Mouse (Mus musculus) lung, adult 18-20 months (tissue): Measurements from ENCODE around the gene Ccr3.
"Not testable (repeated sequence)": the region's sequence is repeated elsewhere in the genome, so short reads cannot be mapped to it uniquely, and the experiment has no call there.

Experiments
- DNase-seq, 2 experiments: peaks; one replicate each; pipeline ENCODE4 v3.0.0; 2022; ENCODE audit warnings: mixed read lengths in 2 of 2

Gene Ccr3

DNA sequence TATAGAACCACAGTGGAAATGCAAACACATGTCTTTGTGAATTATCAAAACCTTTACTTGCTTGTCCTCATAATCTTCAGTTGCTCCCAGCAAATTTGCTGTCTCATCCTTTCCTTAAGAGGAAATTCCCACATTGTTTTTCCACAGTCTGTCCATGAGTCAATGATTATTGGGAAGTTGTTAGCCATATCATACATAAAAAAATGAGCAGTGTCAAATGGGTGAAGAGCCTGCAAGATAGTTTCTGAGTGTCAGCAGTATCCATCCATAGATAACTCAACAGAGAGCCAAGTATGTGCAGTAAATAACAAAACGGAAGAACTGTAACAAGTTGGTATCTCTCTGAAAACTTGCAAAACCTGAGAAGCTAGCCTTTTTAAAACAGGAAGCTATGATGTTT is at the start of gene Ccr3:
Gene Ccr3, plus strand, starts transcription at position 301 of the 400 bp plus-strand sequence.
- no peak for DNase-seq

DNA sequence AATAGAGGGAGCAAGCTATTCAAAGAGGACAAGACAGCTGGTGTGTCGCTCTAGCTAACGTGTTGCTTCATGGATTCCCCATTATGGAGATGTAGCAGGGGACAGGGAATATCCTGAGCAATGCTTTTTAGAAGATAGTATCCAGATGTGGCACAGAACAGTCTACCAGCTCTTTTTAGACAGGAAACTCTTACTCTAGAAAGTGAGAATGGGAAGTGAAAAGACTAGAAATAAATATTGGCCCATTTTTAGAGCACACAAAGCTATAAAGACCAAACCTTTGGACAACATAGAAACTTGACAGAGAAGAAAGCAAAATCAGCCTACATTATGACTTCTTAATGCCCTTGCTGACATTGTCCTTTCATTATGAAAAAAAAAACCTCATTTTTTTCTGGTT is 46.1 kb upstream of the Ccr3 start:
- no peak for DNase-seq

DNA sequence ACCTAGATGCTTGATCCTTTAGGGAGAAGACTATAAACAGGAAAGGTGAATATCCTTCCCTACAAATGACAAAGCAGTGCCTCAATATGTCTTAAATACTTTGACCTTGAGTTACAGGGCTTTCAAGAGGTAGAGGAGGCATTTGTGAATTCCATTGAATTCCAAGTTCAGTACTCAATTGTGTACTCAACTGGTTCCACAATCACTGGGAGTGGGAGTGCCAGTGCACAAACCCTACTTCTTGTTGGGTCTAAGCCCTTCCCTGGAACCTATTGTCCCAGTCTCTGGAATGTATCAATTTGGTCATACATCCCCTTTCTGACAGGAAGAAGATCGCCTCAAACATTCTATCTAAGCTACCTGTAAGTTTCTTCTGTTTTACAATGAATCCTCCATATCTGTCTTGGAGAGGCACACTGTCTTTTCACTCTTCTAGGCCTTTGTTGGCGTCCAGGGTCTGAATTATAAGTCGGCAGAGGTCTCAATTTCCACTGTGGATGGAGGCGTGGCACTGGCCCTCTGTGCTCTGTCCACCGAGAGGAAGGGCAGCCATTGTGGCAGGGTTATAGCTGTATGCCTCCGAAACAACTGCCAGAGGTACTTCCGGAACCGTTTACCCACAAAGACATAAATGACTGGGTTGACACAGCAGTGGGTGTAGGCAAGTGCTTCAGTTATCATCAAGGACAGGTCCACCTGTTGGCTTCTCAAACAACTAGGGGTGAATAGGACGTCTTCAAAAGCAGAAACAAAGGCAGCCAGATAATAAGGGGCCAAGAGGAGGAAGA is 44.7 kb upstream of the Ccr3 start:
- no peak for DNase-seq

DNA sequence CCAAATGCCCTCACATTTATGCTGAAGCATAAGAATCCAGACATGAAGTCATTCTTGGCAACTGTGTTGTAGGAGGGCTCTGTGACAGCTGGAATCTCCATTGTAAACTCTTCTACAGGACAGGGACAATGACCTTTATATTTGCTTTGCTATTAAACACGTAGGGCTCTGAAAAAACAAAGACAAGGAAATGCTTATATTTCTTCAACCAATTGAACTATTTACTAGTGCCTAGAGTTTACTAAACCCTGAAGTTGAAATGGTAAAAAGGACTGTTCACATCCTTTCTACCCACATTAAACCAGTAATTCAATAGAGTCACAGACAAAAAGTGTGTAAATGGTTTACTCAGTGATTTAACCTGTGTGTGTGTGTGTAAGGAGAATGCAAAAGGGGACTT is 43.5 kb upstream of the Ccr3 start, which contains the start of gene Ccr1l1:
Gene Ccr1l1, minus strand, starts transcription at position 101 of the 400 bp plus-strand sequence.
- no peak for DNase-seq

DNA sequence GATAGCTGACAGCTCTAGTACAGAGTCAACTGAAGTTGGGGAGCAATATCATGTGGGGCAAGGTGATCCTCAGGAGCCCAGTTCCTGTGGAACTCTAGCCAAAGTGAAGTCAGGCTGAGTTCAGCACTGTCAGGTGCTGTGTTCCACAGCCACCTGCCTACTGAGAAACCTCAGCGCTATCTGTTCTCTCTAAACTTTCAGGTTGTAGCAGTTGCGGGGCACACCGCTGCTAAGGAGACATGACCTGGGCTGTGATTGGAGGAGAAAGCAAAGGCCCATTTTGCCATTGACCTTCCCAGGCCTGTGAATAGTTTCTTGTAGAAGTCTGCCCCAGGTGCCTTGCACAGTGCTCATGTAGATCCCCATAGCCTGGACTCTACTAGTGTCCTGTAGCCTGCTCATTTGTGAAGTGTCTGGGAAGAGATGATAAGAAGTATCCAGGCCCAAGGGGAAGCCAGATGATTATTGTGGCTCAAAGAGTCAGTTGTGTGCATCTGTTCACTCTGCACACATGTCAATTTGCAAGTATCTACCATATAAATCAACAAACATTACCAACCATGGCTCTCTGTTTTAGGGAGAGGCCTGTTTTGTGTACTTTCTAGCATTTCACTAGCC is 40.8 kb upstream of the Ccr3 start:
- not testable (repeated sequence) for DNase-seq

DNA sequence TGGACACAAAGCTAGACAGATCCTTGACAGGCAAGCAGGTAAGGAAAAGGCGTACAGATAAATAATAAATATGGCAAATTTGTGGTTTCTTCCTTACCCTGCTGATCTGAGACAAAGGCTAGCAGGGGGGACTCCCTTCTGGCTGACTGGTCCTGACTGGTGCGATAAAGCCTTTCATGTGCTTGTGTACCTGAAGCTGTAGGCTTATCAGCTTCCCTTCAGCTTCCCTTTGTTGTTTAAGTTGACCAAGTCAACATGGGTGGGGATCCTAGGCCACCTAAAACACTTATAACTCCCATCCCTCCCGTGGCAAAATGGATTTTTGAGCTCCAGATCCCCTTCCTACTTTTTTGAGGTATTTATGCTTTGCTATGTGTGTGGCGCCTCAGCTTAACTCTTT is 39.9 kb upstream of the Ccr3 start:
- DNase-seq: no peak

DNA sequence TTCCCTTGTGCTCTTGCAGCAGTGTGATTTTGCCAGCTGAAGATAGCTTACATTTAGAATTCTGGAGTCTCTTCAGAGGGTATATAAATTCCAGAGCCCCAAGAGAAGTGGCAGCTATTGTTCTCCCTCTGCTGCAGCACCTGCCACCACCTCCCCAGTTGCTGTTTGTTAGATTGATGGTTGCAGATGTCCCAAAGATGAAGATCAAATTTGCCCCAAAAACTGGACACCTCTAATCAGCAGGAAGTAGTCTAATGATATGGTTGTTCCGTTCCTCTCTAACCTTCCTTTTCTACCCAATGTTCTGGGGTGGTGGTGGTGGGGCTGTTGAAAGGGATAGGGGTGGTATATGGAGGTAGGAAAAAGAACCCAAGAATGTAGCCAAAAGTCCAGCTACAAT is 39.1 kb upstream of the Ccr3 start:
- no peak for DNase-seq

DNA sequence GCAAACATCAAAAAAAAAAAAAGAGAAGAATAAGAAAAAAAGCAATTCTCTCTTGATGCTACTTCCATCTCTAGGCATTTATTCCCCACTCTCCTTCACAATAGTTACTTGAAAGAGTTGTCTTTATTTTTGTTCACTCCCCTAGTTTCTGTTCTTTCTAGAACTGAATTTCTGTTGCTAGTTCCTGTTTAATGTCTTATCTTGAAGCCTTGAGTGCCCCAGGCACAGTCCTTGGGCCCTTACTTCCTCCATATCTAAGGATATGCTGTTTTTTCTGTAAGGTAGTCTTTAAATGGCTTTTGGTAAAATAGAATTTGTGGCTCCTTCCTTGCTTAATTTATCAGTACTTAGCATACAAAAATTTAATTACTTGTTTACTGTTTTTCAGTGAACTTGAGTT is 36.8 kb upstream of the Ccr3 start:
- DNase-seq: no peak

DNA sequence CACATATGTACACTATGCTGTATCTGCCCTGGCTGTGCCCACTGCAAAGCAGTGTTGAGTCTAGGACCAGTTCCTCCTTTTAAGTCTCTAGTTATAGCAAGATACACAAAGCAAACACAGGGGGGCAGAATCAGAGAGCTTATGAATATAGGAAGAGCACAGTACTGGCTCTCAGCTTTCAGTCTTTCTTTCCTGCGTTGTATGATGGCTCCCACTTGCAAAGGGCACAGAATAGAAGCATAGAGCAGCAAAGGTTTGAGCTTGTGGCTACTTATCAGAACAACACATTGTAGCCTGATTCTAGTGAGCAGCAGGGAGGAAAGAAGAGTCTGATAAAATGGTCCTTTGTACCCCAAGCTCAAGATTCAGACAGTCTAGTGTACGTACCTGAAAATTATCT is 35.6 kb upstream of the Ccr3 start:
- DNase-seq: peak in 1 of 2 experiments; percentile 20

DNA sequence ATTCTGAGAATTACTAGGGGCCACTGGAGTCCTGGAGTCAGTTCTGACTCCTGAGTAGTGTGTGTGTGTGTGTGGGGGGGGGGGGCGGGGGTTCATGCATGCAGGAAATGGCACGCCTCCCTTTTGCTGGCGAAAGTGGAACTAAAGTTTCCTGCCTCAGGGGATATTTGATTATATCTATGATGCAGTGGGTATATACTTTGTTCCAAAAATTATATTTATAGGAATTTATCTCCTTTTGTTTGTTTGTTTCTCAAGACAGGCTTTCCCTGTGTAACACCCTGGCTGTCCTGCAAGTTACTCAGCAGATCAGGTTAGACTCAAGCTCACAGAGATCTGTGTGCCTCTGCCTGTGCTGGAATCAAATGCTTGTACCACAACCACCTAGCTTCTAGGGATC is 32.1 kb upstream of the Ccr3 start:
- peak in 1 of 2 experiments; percentile 8 for DNase-seq

DNA sequence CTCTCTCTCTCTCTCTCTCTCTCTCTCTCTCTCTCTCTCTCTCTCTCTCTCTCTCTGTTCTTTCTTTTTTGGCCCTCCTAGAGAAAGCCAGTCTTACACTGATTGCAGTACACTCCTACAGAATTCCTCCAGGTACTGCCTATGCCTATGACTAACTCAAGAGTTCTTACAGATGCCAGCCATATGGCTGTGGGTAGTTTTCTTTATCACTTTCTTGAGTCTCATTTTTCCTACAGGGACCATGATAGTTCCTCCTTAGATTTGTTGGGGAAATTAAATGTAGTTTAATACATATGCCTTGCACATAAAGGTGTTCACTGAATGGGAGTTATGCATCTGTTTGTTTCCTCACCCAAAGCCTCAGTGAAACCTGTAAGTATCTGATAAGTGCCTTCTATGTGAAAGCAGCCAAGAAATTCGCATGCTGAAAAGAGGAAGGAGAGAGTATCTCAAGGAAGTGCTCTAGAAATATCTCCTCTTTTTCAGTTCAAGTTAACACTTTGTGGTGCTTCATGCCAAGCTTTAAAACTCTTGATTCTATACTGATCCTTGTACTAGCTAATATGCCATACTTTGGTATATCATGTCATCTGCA is 30.4 kb upstream of the Ccr3 start:
- no peak for DNase-seq

DNA sequence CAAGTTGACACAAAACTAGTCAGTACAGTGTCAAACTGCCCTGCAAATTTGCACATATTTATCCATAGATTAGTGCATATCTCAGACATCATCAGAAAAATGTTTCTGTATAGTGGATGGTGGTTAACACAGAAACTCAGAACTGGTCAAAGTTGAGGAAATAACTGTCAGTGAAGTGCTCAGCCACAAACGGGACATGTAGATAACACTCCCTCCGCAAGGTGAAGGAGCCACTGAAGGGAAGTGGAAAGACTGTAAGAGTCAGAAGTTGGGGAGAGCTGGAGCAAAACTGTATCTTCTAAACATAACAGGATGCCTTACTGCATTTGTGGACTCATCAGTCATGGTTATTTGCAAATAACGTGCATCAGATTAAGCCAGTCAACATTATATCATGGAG is 24.1 kb upstream of the Ccr3 start:
- DNase-seq: no peak

DNA sequence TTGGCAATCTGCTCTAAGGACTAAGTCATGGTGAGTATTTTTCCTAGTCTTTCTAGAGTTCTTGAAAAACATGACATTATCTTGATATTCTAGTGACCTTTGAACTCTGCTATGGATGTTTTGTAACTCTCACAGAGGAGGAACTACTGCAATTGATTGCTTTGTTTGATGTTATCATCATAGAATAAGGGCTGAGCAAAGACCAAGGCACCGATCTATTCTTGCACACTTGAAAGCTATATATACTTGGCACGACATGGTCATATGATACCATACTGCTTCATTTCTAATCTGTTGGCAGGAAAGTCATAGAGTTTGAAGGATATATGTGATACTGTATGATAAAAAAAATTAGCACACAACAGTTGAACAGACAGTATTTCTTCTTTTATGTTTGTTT is 22.0 kb upstream of the Ccr3 start:
- DNase-seq: no peak

DNA sequence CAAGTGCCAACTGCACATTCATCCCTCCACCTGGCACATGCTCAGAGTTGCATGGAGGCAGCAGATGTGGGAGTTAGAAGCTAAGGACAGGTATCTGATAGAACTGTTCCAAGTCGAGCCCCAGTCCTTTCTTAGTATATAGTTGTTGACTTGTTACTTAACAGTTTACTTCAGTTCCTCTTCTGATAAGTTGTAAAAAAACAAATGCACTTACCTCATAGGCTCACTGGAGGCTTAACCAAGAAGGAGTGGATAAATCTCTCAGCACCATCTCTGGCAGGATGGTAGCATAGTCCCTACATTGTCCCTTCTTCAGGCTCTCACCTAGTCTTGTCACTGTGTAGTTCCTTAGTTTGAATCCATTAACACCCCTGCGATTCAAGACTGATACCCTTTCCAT is 9.1 kb upstream of the Ccr3 start:
- DNase-seq: no peak

DNA sequence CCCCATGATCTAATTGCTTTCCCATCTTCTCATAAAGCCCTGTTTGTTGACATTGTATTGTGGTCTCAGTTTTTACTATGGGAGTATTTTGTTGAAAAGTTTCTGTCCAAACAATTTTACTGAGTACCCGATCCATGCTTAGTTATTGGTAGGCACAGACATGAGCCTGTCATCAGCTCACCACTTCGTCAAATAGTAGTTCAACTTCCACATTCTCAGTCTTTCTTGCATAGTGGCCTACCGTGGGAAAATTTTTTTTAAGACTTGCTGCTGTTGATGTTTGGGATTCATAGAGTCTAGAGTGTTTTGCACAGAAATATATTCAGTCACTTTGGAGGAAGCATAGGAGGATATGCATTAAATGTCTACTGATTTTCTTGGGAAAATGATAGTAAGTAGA is 8.5 kb upstream of the Ccr3 start:
- DNase-seq: no peak

DNA sequence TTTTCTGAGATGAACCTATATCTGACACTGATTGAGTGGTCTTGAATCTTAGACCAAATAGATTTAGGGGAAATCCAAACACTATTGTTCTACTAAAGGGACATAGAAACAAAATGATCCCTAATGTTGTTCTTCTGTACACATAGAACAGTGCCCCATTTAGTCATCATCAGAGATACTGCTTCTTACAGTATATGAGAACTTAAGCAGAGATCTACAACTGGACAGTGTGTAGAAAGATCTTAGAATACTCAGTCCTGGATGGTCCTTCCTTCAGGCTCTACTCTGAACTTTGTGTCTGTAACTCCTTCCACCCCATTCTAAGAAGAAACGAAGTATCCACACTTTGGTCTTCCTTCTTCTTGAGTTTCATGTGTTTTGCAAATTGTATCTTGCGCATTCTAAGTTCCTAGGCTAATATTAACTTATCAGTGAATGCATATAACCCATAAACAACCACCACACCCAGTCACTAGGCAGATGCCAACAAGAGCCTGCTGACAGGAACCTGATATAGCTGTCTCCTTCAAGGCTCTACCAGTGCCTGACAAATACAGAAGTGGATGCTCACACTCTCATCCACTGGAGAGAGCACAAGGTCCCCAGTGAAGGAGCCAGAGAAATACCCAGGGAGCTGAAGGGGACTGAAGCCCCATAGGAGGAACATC is 6.7 kb upstream of the Ccr3 start:
- no peak for DNase-seq

DNA sequence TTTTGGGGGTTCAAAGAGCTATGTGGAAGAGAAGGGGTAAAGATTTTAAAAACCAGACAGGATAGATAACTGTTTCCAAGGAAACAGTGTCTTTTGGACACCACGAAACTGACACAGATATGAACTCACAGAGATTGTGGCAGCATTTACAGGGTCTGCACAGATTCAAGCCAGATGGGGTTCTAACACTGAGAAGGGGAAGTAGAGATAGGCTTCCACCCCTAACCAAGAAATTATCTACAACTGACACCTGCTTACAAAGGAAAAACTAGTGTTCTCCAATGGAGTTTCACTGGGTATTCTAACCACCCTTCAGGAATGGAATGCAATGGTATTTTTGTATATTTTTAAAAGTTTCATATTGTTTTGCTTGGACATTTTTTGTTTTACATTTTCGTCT is 5.7 kb upstream of the Ccr3 start:
- no peak for DNase-seq

DNA sequence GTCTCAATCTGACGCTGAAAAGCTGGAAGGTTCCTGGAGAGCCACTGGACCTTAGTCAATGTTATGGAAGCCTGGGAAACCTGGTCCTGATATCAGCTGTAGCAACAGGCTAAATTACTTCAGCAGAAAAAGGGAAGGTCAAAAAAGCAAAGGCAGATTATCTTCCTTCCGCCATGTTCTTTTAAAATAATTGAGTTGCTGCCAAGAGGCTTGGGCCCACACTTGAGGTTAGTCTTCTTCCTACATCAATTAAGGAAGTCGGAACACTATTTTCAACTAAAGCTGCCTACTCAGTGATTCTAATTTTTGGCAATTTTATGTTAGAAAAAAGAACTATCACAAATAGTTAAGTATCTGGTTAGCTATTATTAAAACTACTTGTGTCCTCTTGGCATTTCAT is 1.9 kb upstream of the Ccr3 start:
- no peak for DNase-seq

DNA sequence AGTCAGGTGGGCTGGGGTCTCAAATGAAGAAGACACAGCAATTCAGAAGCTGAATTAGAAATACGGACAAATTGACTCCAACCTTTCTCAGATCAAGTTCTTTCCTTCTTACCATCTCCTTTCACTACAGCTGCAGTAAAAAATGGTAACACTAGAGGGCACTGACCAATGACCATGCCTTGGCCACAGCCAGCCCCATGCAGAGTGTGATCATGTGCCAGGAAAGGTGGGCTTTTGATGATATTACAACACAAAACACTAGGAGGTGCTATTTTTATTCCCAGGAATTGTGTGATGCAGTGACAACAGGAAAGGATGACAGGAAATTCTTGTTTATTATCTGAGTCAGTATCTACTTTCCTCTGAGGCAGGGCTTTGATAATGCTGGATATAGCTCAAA is 11.6 kb downstream of the Ccr3 start:
- DNase-seq: peak in 1 of 2 experiments; percentile 34

DNA sequence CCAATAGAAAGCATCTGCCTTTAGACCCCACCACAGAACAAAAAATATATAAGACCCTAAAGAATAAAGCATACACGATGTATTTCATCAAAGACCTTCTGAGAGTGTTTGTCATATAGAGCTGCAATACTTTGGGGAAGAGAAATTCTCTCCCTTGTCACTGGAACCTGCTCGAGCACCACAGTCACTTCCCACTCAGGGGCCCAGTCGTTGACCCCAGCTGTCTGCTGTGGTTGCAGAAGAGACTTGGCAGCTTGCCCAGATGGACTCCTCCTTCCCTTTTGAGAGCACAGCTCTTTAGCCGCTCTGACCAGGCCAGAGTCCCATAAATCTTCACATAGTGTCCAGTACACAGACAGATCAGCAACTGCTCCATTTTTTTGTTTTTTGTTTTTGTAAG is 15.9 kb downstream of the Ccr3 start:
- DNase-seq: peak; percentile 71 to 76

DNA sequence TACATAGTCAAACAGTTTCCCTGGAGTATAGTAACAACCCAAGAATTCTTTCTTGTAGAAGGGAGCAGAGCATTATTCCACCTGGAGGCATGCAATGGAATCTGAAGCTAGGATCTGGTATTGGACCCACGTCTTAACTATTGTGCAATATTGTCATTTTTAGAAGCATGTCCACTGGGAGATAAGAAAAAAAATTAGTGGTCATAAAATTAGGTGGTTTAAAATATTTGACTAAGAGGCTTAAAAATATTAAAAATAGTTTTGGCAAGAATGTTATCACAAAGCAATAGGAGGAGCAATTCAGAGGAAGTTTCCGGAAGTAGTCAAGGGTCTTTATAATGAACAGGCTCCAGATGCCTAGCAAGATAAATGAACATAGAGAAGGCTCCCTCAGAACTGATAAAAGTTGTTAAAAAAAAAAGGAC is 16.4 kb downstream of the Ccr3 start:
- DNase-seq: no peak

DNA sequence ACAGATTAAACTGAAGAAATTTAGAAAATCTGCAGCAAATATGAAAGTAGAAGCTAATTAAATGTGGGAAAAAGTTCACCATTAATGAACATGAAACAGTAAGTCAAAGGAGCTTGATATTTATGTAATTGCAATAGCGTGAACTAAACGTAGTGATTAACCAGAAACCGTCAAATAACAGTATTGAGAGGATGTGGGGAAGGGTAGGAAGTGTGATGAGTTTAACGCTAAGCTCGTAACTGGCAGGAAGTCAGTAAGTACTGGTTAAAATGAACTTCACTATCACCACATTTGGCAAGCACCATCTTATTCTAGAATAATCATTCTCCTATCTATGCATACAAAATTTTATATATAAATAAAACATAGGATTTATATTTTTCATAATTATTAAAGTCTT is 17.2 kb downstream of the Ccr3 start:
- DNase-seq: no peak

DNA sequence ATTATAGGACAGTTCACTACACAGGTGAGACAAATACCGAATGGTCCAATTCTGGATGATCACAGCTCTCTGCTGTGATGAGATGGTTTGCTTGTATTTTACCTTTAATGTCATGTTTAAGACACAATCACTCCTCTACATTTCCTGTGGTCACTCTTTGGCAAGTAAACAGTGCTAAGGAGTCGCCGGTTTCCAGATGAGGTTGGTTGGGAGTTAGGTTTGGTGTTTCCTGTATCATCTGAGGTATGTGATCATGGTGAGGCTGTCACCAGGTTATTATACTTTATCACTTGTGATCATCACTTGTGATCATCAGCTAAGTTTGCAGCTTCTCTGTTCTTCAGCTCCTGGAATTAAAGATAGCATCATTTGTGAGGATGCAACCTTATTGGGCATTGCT is 19.2 kb downstream of the Ccr3 start:
- DNase-seq: no peak

DNA sequence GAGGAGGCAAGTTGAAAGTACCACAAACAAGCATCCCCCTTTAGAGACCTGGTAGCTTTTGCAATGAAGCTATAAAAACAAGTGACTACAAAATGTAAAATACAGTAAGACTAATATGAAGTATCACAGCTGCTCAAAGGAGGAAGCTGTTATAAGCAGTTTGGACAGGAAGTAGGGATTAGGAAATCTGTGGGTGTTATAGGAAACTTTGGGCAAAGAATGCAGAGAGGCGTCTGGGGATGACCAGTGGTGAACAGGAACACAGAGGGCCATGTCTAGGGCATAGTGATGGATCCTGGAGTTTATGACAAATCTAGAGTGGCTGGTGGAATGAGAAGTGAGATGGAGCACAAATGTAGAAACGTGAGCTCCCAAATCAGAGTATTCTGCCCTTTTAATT is 31.8 kb downstream of the Ccr3 start:
- DNase-seq: no peak
